Mouse (Mus musculus) embryonic facial prominence, embryonic 11.5 days (tissue): Measurements from ENCODE around the gene Mta2. TPM values are rescaled to one million over a fixed set of nuclear protein-coding genes. Genes with fewer than 3 reads are reported as not detected.
A peak's percentile ranks its signal among the peaks of the same experiment; 100 is the strongest.

Experiments
- ATAC-seq: fragments of 200-750 bp; cut with Nextera tagmentation; replicated peaks from 2 replicates; pipeline ENCODE4 v1.8.0; 2017; ENCODE audit warnings: low read depth; ENCODE audit not compliant: insufficient number of reproducible peaks, low FRiP score, low TSS enrichment
- DNase-seq: peaks from one replicate; pipeline ENCODE4 v3.0.0-alpha.2; 2015; ENCODE audit warnings: low spot score
- H3K27ac ChIP-seq: fragments of 300-500 bp; sonication (generic); replicated peaks from 2 replicates; pipeline ENCODE4 v1.5.1; 2014; ENCODE audit warnings: mild to moderate bottlenecking, low read depth, low read length, control low read depth
- H3K27me3 ChIP-seq: fragments of 300-500 bp; sonication (generic); 2 replicates; pipeline ENCODE4 v1.6.1; 2014; ENCODE audit warnings: mild to moderate bottlenecking, low read length, moderate library complexity, mixed read lengths; ENCODE audit not compliant: control insufficient read depth, insufficient read depth
- H3K36me3 ChIP-seq: fragments of 300-500 bp; sonication (generic); replicated peaks from 2 replicates; pipeline ENCODE4 v1.6.1; 2014; ENCODE audit warnings: low read depth, mild to moderate bottlenecking, low read length, moderate library complexity, mixed read lengths; ENCODE audit not compliant: control insufficient read depth, insufficient read depth
- H3K4me1 ChIP-seq: fragments of 300-500 bp; sonication (generic); 2 replicates; pipeline ENCODE4 v1.6.1; 2014; ENCODE audit warnings: low read length, mixed read lengths; ENCODE audit not compliant: control insufficient read depth, insufficient read depth
- H3K4me2 ChIP-seq: fragments of 300-500 bp; sonication (generic); 2 replicates; pipeline ENCODE4 v1.6.1; 2014; ENCODE audit warnings: low read depth, mild to moderate bottlenecking, control low read depth, low read length, moderate library complexity
- H3K4me3 ChIP-seq: fragments of 300-500 bp; sonication (generic); 2 replicates; pipeline ENCODE4 v1.5.1; 2014; ENCODE audit warnings: low read depth, low read length, control low read depth
- H3K9ac ChIP-seq: fragments of 300-500 bp; sonication (generic); replicated peaks from 2 replicates; pipeline ENCODE4 v1.6.1; 2014; ENCODE audit warnings: mild to moderate bottlenecking, control low read depth, low read length
- H3K9me3 ChIP-seq: fragments of 300-500 bp; sonication (generic); replicated peaks from 2 replicates; pipeline ENCODE4 v1.6.1; 2016; ENCODE audit warnings: mild to moderate bottlenecking, low read length, inconsistent platforms, mixed read lengths; ENCODE audit not compliant: control insufficient read depth
- WGBS: fragments of 180-500 bp; shearing (Covaris S2); extraction: QIAGEN DNeasy Blood & Tissue Kit; methylation state at CpG from one replicate; pipeline ENCODE4 v1.1.7; 2014; 5-methylcytosine and 5-hydroxymethylcytosine counted together
- polyA plus RNA-seq: library from polyadenylated mRNA; unstranded; fragments of >200 nt; fragmentation: Nextera tagmentation; extraction: Ambion mirVana; gene quantifications from 2 replicates; pipeline ENCODE4 v1.2.1, GENCODE M21; 2014

Mta2 gene
- polyA plus RNA-seq, 1 experiment from 2014 or later, result 57.5 TPM

- H3K36me3 ChIP-seq, result peaks cover 7% of the 10 kb centered on the region; the same call in 1 of the 2 replicates
- H3K4me2 ChIP-seq, result peak overlapping the region; percentile 52
- H3K9ac ChIP-seq, result peak overlapping the region; percentile 81
- DNase-seq (peak; percentile 75), ATAC-seq (no peak)
- H3K27me3 ChIP-seq, result no peaks in the 10 kb centered on the region
- peak overlapping the region; percentile 76 for H3K4me3 ChIP-seq
- peak overlapping the region; percentile 78 for H3K27ac ChIP-seq
- no peaks in the 10 kb centered on the region for H3K4me1 ChIP-seq
- H3K9me3 ChIP-seq, result no peaks in the 10 kb centered on the region
- WGBS, result 2% methylated on average over 6 of the region's 6 CpGs
Measured at GRCm38 (mm10) chr19:8920836-8921291, 20.8 kb upstream of the Mta2 start.

GRCm38 (mm10) chr19:8921741-8922140 lies 19.9 kb upstream of the Mta2 start:
- Histone ChIP-seq H3K4me1 (no peaks in the 10 kb centered on the region), H3K9ac (no peak overlapping the region), H3K4me3 (peak overlapping the region; percentile 76; the same call in 1 of the 2 replicates), H3K27ac (no peak overlapping the region), H3K9me3 (no peaks in the 10 kb centered on the region), H3K36me3 (peaks cover 2% of the 10 kb centered on the region; the same call in 1 of the 2 replicates), H3K27me3 (no peaks in the 10 kb centered on the region), H3K4me2 (peak overlapping the region; percentile 15; the same call in 1 of the 2 replicates)
- 54% methylated on average over 9 of the region's 9 CpGs for WGBS
- DNase-seq (no peak), ATAC-seq (no peak)

GRCm38 (mm10) chr19:8926766-8927165 lies 14.9 kb upstream of the Mta2 start:
- Histone ChIP-seq H3K27ac (no peak overlapping the region), H3K36me3 (no peaks in the 10 kb centered on the region), H3K4me2 (no peak overlapping the region), H3K4me3 (no peak overlapping the region), H3K9ac (no peak overlapping the region), H3K9me3 (no peaks in the 10 kb centered on the region), H3K27me3 (no peaks in the 10 kb centered on the region), H3K4me1 (no peaks in the 10 kb centered on the region)
- WGBS, result 88% methylated on average over 2 of the region's 2 CpGs
- ATAC-seq (no peak), DNase-seq (no peak)

- 89% methylated on average over 12 of the region's 12 CpGs for WGBS
- no peak overlapping the region for H3K4me3 ChIP-seq
- no peak for ATAC-seq
- H3K4me1 ChIP-seq, result no peaks in the 10 kb centered on the region
- H3K27me3 ChIP-seq, result no peaks in the 10 kb centered on the region
- no peak overlapping the region for H3K27ac ChIP-seq
- H3K9me3 ChIP-seq, result no peaks in the 10 kb centered on the region
- H3K4me2 ChIP-seq, result no peak overlapping the region
- no peaks in the 10 kb centered on the region for H3K36me3 ChIP-seq
- DNase-seq, result no peak
- no peak overlapping the region for H3K9ac ChIP-seq
Measured at GRCm38 (mm10) chr19:8927891-8928525, 13.7 kb upstream of the Mta2 start.

- ATAC-seq, result no peak; the same call in 1 of the 2 replicates
- peak overlapping the region; percentile 47; the same call in 1 of the 2 replicates for H3K27ac ChIP-seq
- no peaks in the 10 kb centered on the region for H3K9me3 ChIP-seq
- no peaks in the 10 kb centered on the region for H3K4me1 ChIP-seq
- no peaks in the 10 kb centered on the region for H3K36me3 ChIP-seq
- H3K4me2 ChIP-seq, result peak overlapping the region; percentile 81
- 17% methylated on average over 12 of the region's 16 CpGs for WGBS
- H3K27me3 ChIP-seq, result no peaks in the 10 kb centered on the region
- no peak for DNase-seq
- peak overlapping the region; percentile 83 for H3K9ac ChIP-seq
- H3K4me3 ChIP-seq, result peak overlapping the region; percentile 71
Measured at GRCm38 (mm10) chr19:8928689-8929223, 12.9 kb upstream of the Mta2 start.

GRCm38 (mm10) chr19:8929224-8930088 lies 12.2 kb upstream of the Mta2 start, which contains the start of the genes Rom1 and Eml3:
Gene Rom1, minus strand, starts transcription at chr19:8929356.
Gene Eml3, plus strand, starts transcription at chr19:8929552.
- Histone ChIP-seq H3K27me3 (no peaks in the 10 kb centered on the region), H3K36me3 (no peaks in the 10 kb centered on the region), H3K9ac (peak within 1 kb of the TSS; percentile 83), H3K4me3 (peak within 1 kb of the TSS; percentile 71), H3K4me2 (peak within 1 kb of the TSS; percentile 81), H3K9me3 (no peaks in the 10 kb centered on the region), H3K4me1 (no peaks in the 10 kb centered on the region), H3K27ac (peak within 1 kb of the TSS; percentile 47; the same call in 1 of the 2 replicates)
- ATAC-seq, result peak; percentile 74
- under 1% methylated on average over 60 of the region's 74 CpGs for WGBS
- peak; percentile 73 for DNase-seq

- DNase-seq (no peak), ATAC-seq (no peak)
- Histone ChIP-seq H3K27ac (peak overlapping the region; percentile 47; the same call in 1 of the 2 replicates), H3K36me3 (no peaks in the 10 kb centered on the region), H3K4me1 (no peaks in the 10 kb centered on the region), H3K9ac (peak overlapping the region; percentile 83), H3K9me3 (no peaks in the 10 kb centered on the region), H3K27me3 (no peaks in the 10 kb centered on the region), H3K4me2 (peak overlapping the region; percentile 81), H3K4me3 (peak overlapping the region; percentile 71)
- 14% methylated on average over 11 of the region's 11 CpGs for WGBS
Measured at GRCm38 (mm10) chr19:8930117-8930516, 11.6 kb upstream of the Mta2 start.
